Mouse (Mus musculus) MEL (cell line): ENCODE data around the gene Cwc25. TPM values are rescaled to one million over a fixed set of nuclear protein-coding genes. Genes with fewer than 3 reads are reported as not detected.

Source experiments
- DNase-seq: peaks from one replicate; pipeline ENCODE4 v3.0.0; 2011; ENCODE audit warnings: low read depth, low spot score
- H3K27ac ChIP-seq: 2 replicates; pipeline ENCODE4 v1.5.1; 2012; ENCODE audit warnings: low read depth, mild to moderate bottlenecking, control low read depth, low read length, moderate library complexity; ENCODE audit not compliant: control insufficient read depth
- H3K27me3 ChIP-seq, 2 experiments: fragments of 150-350 bp in 1 of 2; sonication (generic) in 1 of 2; 2 replicates each; pipeline ENCODE4 v1.6.1; 2012; ENCODE audit warnings: low read length in 2 of 2, mild to moderate bottlenecking in 2 of 2, improper control_type of control experiment in 1 of 2, moderate library complexity in 1 of 2; ENCODE audit not compliant: insufficient read depth in 2 of 2, control insufficient read depth in 1 of 2
- H3K36me3 ChIP-seq, 2 experiments: 2 replicates each; pipeline ENCODE4 v1.6.1; 2012 to 2014; ENCODE audit warnings: low read length in 2 of 2, improper control_type of control experiment in 1 of 2, inconsistent platforms in 1 of 2, mild to moderate bottlenecking in 1 of 2; ENCODE audit not compliant: insufficient read depth in 2 of 2, control insufficient read depth in 1 of 2
- H3K4me1 ChIP-seq, 2 experiments: fragments of 150-350 bp in 1 of 2; sonication (generic) in 1 of 2; 2 replicates each; pipeline ENCODE4 v1.6.1; 2012; ENCODE audit warnings: low read length in 2 of 2, improper control_type of control experiment in 1 of 2, mild to moderate bottlenecking in 1 of 2; ENCODE audit not compliant: insufficient read depth in 2 of 2, control insufficient read depth in 1 of 2
- H3K4me3 ChIP-seq, 2 experiments: fragments of 150-350 bp in 1 of 2; sonication (generic) in 1 of 2; 2 replicates each; pipeline ENCODE4 v1.5.1; 2012; ENCODE audit warnings: low read depth in 2 of 2, low read length in 2 of 2, mild to moderate bottlenecking in 2 of 2, moderate library complexity in 2 of 2, control low read depth in 1 of 2, improper control_type of control experiment in 1 of 2; ENCODE audit not compliant: control insufficient read depth in 1 of 2, insufficient read depth in 1 of 2
- H3K79me2 ChIP-seq: 2 replicates; pipeline ENCODE4 v1.6.1; 2012; ENCODE audit warnings: mild to moderate bottlenecking, low read length, moderate library complexity; ENCODE audit not compliant: control insufficient read depth, poor library complexity, insufficient read depth
- H3K9ac ChIP-seq: 2 replicates; pipeline ENCODE4 v1.6.1; 2012; ENCODE audit warnings: low read depth, mild to moderate bottlenecking, control low read depth, low read length, moderate library complexity; ENCODE audit not compliant: control insufficient read depth, poor library complexity, severe bottlenecking
- H3K9me3 ChIP-seq: fragments of 150-350 bp; sonication (generic); replicated peaks from 2 replicates; pipeline ENCODE4 v1.6.1; 2012; ENCODE audit warnings: mild to moderate bottlenecking, low read length, improper control_type of control experiment, moderate library complexity; ENCODE audit not compliant: insufficient read depth
- EP300 ChIP-seq, 2 experiments: IDR thresholded peaks; 2 replicates each; pipeline ENCODE4 v1.6.1; 2011; ENCODE audit warnings: improper control_type of control experiment in 2 of 2, low read length in 2 of 2, low read depth in 1 of 2, mild to moderate bottlenecking in 1 of 2
- GABPA ChIP-seq: IDR thresholded peaks from 2 replicates; pipeline ENCODE4 v1.6.1; 2012; ENCODE audit warnings: low read depth, mild to moderate bottlenecking, inconsistent platforms, low read length, improper control_type of control experiment, moderate library complexity
- JUND ChIP-seq: IDR thresholded peaks from 2 replicates; pipeline ENCODE4 v1.6.1; 2011; ENCODE audit warnings: low read depth, mild to moderate bottlenecking, improper control_type of control experiment, low read length
- MAFK ChIP-seq: IDR thresholded peaks from 2 replicates; pipeline ENCODE4 v1.6.1; 2011; ENCODE audit warnings: low read depth, mild to moderate bottlenecking, low read length, improper control_type of control experiment, borderline replicate concordance
- MEF2A ChIP-seq: IDR thresholded peaks from 2 replicates; pipeline ENCODE4 v1.6.1; 2014; ENCODE audit warnings: low read depth, mild to moderate bottlenecking, inconsistent platforms, low read length, improper control_type of control experiment; ENCODE audit not compliant: poor library complexity, insufficient replicate concordance, severe bottlenecking; ENCODE audit errors: extremely low read depth
- MYC ChIP-seq: IDR thresholded peaks from 2 replicates; pipeline ENCODE4 v1.6.1; 2011; ENCODE audit warnings: low read depth, mild to moderate bottlenecking, low read length, improper control_type of control experiment, moderate library complexity
- NELFE ChIP-seq: IDR thresholded peaks from 2 replicates; pipeline ENCODE4 v1.6.1; 2011; ENCODE audit warnings: low read depth, low read length, improper control_type of control experiment
- NRF1 ChIP-seq: IDR thresholded peaks from 2 replicates; pipeline ENCODE4 v1.6.1; 2014; ENCODE audit warnings: low read depth, mild to moderate bottlenecking, inconsistent platforms, low read length, improper control_type of control experiment, moderate library complexity; ENCODE audit not compliant: poor library complexity, insufficient read depth, severe bottlenecking
- POLR2AphosphoS2 ChIP-seq: IDR thresholded peaks from 2 replicates; pipeline ENCODE4 v1.6.1; 2011; ENCODE audit warnings: low read length, improper control_type of control experiment
- RAD21 ChIP-seq: IDR thresholded peaks from 2 replicates; pipeline ENCODE4 v1.6.1; 2011; ENCODE audit warnings: mild to moderate bottlenecking, low read depth, low read length, improper control_type of control experiment
- RCOR1 ChIP-seq: IDR thresholded peaks from 2 replicates; pipeline ENCODE4 v1.6.1; 2012; ENCODE audit warnings: low read depth, mild to moderate bottlenecking, inconsistent platforms, low read length, improper control_type of control experiment
- SMC3 ChIP-seq: IDR thresholded peaks from 2 replicates; pipeline ENCODE4 v1.6.1; 2011; ENCODE audit warnings: low read depth, low read length, improper control_type of control experiment
- TBP ChIP-seq: IDR thresholded peaks from 2 replicates; pipeline ENCODE4 v1.8.0; 2011; ENCODE audit warnings: low read depth, low read length, improper control_type of control experiment
- TCF12 ChIP-seq: IDR thresholded peaks from 2 replicates; pipeline ENCODE4 v1.6.1; 2014; ENCODE audit warnings: low read depth, mild to moderate bottlenecking, inconsistent platforms, low read length, improper control_type of control experiment, moderate library complexity
- UBTF ChIP-seq: IDR thresholded peaks from 2 replicates; pipeline ENCODE4 v1.6.1; 2012; ENCODE audit warnings: low read depth, mild to moderate bottlenecking, inconsistent platforms, low read length, improper control_type of control experiment, moderate library complexity, borderline replicate concordance; ENCODE audit not compliant: insufficient read depth
- USF2 ChIP-seq, 2 experiments: IDR thresholded peaks; 2 replicates each; pipeline ENCODE4 v1.6.1; 2011 to 2012; ENCODE audit warnings: improper control_type of control experiment in 2 of 2, low read length in 2 of 2, borderline replicate concordance in 1 of 2, inconsistent platforms in 1 of 2, low read depth in 1 of 2, mild to moderate bottlenecking in 1 of 2; ENCODE audit not compliant: insufficient read depth in 1 of 2
- ZC3H11A ChIP-seq: IDR thresholded peaks from 2 replicates; pipeline ENCODE4 v1.6.1; 2012; ENCODE audit warnings: low read depth, mild to moderate bottlenecking, inconsistent platforms, low read length, improper control_type of control experiment
- ZMIZ1 ChIP-seq: IDR thresholded peaks from 2 replicates; pipeline ENCODE4 v1.6.1; 2012; ENCODE audit warnings: low read depth, mild to moderate bottlenecking, inconsistent platforms, low read length, improper control_type of control experiment, moderate library complexity
- ZNF384 ChIP-seq: IDR thresholded peaks from 2 replicates; pipeline ENCODE4 v1.6.1; 2012; ENCODE audit warnings: low read depth, mild to moderate bottlenecking, inconsistent platforms, low read length, improper control_type of control experiment
- polyA plus RNA-seq, 2 experiments: library from polyadenylated mRNA; stranded (reverse) in 1 of 2; unstranded in 1 of 2; fragments of >175 nt in 1 of 2; fragments of >200 nt in 1 of 2; gene quantifications; 2 replicates each; pipeline versions ENCODE4 v1.2.1 to v1.2.4; 2012; ENCODE audit warnings: low replicate concordance in 2 of 2, low read depth in 1 of 2; ENCODE audit not compliant: insufficient read length in 2 of 2, insufficient read depth in 1 of 2, missing spikeins in 1 of 2
- total RNA-seq: library from RNA; depleted of rRNA; stranded (reverse); fragments of 300-350 nt; gene quantifications from 2 replicates; pipeline ENCODE4 v1.2.3, GENCODE M21; 2012

The Cwc25 gene
- total and polyA plus RNA-seq, 3 experiments: 16.7 to 20.8 TPM; not detected in 1

DNA sequence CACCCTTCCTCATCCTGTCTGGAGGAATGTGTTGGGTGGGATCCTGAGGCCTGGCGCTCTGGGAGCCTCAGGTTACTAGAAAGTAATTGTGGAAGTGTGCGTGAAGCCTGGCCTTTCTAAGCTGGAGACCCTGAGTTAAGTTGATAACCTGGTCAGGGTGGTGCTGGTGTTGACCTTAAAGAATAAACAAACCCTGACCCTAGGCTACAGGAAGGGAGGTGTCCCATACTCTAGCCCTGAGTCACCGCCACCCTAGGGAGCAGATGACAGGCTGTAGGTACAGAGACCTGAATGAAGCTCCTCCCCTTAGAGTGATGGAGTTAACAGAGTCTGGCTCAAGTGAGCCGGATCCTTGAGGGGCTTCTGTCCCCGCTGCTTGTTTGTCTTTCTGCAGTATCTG is 37.5 kb upstream of the Cwc25 start:
- no peak for DNase-seq
- H3K4me3 ChIP-seq: no peak overlapping the region
- no peak overlapping the region for H3K9ac ChIP-seq
- H3K9me3 ChIP-seq: no peaks in the 10 kb centered on the region
- peaks cover 13% of the 10 kb centered on the region; the same call in 1 of the 2 replicates for H3K79me2 ChIP-seq
- peaks cover 0 to 12% of the 10 kb centered on the region in 2 experiments; a peak in 2 of 4 replicates for H3K36me3 ChIP-seq
- peaks cover 2 to 18% of the 10 kb centered on the region in 2 experiments; a peak in 3 of 4 replicates for H3K4me1 ChIP-seq
- H3K27ac ChIP-seq: no peak overlapping the region
- H3K27me3 ChIP-seq: no peaks in the 10 kb centered on the region
- no peak for TF ChIP-seq TCF12
- no peak for TF ChIP-seq POLR2AphosphoS2
- TF ChIP-seq UBTF: no peak
- TF ChIP-seq NELFE: no peak
- no peak for TF ChIP-seq ZNF384
- TF ChIP-seq NRF1: no peak
- no peak for TF ChIP-seq MAFK
- no peak for TF ChIP-seq ZC3H11A
- TF ChIP-seq GABPA: no peak
- no peak for TF ChIP-seq MYC
- TF ChIP-seq JUND: no peak
- TF ChIP-seq MEF2A: no peak
- no peak for TF ChIP-seq RCOR1
- no peak for TF ChIP-seq TBP
- no peak for TF ChIP-seq EP300 (IDR thresholded peaks at IDR 0.05; ENCODE audit: low read depth in 1 of 2, low read length in 2 of 2)
- TF ChIP-seq USF2 (IDR thresholded peaks at IDR 0.05; ENCODE audit: borderline replicate concordance in 1 of 2, insufficient read depth in 1 of 2, low read depth in 1 of 2, low read length in 2 of 2): no peak
- no peak for TF ChIP-seq SMC3
- TF ChIP-seq RAD21: no peak

DNA sequence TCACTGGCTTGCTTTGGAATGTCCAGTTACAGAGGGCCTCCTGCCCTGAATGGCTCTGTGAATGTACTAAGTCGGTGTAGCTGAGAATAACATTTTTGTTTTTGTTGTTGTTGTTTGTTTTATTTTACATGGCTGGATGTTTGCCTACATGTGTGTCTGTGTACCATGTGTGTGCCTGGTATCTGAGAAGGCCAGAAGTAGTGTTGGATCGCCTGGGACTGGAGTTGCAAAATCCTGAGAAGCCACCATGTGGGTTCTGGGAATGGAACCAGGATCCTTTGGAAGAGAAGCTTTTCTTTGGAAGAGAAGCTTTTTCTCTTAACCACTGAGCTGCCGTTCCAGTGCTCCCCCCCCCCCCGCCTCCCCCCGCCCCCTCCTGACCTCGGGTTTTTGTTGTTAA is 36.1 kb upstream of the Cwc25 start:
- no peak overlapping the region for H3K27ac ChIP-seq
- peaks cover 2 to 18% of the 10 kb centered on the region in 2 experiments; a peak in 3 of 4 replicates for H3K4me1 ChIP-seq
- no peak for DNase-seq
- no peak overlapping the region for H3K4me3 ChIP-seq
- H3K9me3 ChIP-seq: no peaks in the 10 kb centered on the region
- H3K9ac ChIP-seq: no peak overlapping the region
- no peak for TF ChIP-seq ZMIZ1
- TF ChIP-seq MAFK: no peak
- no peak for TF ChIP-seq POLR2AphosphoS2
- peaks cover 13% of the 10 kb centered on the region; the same call in 1 of the 2 replicates for H3K79me2 ChIP-seq
- no peaks in the 10 kb centered on the region for H3K27me3 ChIP-seq
- peaks cover 0 to 12% of the 10 kb centered on the region in 2 experiments; a peak in 2 of 4 replicates for H3K36me3 ChIP-seq
